In the genomic region with DNA sequence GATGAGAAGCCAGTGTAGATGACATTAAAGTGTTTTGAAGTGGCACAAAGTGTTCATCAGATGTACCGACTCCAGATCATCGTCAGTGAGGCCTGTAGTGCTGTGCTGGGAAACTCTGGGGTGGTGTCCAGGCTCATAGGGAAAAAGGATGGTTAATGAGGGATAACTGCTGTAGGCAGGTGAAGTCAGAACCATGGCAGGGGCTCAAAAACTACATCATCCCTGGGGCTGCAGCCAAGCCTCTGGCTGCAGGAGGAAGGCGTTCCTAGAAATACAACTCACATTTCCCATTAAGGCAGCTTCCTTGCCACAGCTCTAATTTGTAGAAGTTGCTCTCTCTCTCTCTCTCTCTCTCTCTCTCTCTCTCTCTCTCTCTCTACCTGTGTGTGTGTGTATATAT, we compare ENCODE assay signal across 10 mouse cellular contexts. TPM values are rescaled to one million over a fixed set of nuclear protein-coding genes. Genes with fewer than 3 reads are reported as not detected.
A peak's percentile ranks its signal among the peaks of the same experiment; 100 is the strongest.
DNase-seq lines count a peak whose midpoint lies in the region; ATAC-seq and TF ChIP-seq lines count a peak whose summit lies in the region.
"Had no signal": no experiment of that assay in that cellular context is flagged by ENCODE, and none has a peak within 500 bp of the region (broad histone marks: within the 10 kb centered on the region; RNA-seq: fewer than 3 reads in every experiment).

No protein-coding gene starts in this region.

- no peaks in the 10 kb centered on the region for H3K27me3 ChIP-seq in kidney, embryonic 15.5 days
- H3K27me3 ChIP-seq in limb, embryonic 15.5 days: no peaks in the 10 kb centered on the region
- H3K27me3 ChIP-seq in forebrain, embryonic 15.5 days: no peaks in the 10 kb centered on the region
- H3K27me3 ChIP-seq: limb, embryonic 12.5 days had no signal

- DNase-seq in kidney, adult 9 months: peak; percentile 5
- peak; percentile 19 to 53 for DNase-seq in adrenal gland, postnatal 36 days
- peak; percentile 43 for DNase-seq in gastrocnemius, adult 18-20 months (ENCODE audit: low spot score)
- no peak for DNase-seq in left cerebral cortex, adult 2 months (ENCODE audit: extremely low spot score in 1 of 2, low spot score in 2 of 2)

- TF ChIP-seq CTCF in left cerebral cortex, adult 2 months (IDR thresholded peaks at IDR 0.05): no peak

- H3K4me1 ChIP-seq in kidney, embryonic 15.5 days: no peaks in the 10 kb centered on the region
- H3K4me1 ChIP-seq in limb, embryonic 15.5 days: peaks cover 3% of the 10 kb centered on the region; the same call in 1 of the 2 replicates
- H3K4me1 ChIP-seq in forebrain, embryonic 15.5 days: no peaks in the 10 kb centered on the region
- H3K4me1 ChIP-seq: limb, embryonic 12.5 days had no signal

- H3K9ac ChIP-seq in kidney, embryonic 15.5 days: no peak overlapping the region
- H3K9ac ChIP-seq in limb, embryonic 15.5 days: no peak overlapping the region
- no peak overlapping the region for H3K9ac ChIP-seq in forebrain, embryonic 15.5 days (replicated peaks)
- H3K9ac ChIP-seq: limb, embryonic 12.5 days had no signal

- intact Hi-C loops in left cerebral cortex, adult 2 months (cut with DNase I): loop anchor here (5.0 kb wide), 2 partner anchors 106 to 361 kb away; no protein-coding TSS in a partner anchor

- no peaks in the 10 kb centered on the region for H3K36me3 ChIP-seq in kidney, embryonic 15.5 days
- no peaks in the 10 kb centered on the region for H3K36me3 ChIP-seq in limb, embryonic 15.5 days
- no peaks in the 10 kb centered on the region for H3K36me3 ChIP-seq in forebrain, embryonic 15.5 days
- H3K36me3 ChIP-seq: limb, embryonic 12.5 days had no signal

- no peak overlapping the region for H3K27ac ChIP-seq in kidney, embryonic 15.5 days
- no peak overlapping the region for H3K27ac ChIP-seq in limb, embryonic 15.5 days
- H3K27ac ChIP-seq in left cerebral cortex, adult 2 months: no peak overlapping the region
- no peak overlapping the region for H3K27ac ChIP-seq in forebrain, embryonic 15.5 days (replicated peaks)
- H3K27ac ChIP-seq: limb, embryonic 12.5 days had no signal

- H3K4me2 ChIP-seq in kidney, embryonic 15.5 days: no peak overlapping the region
- H3K4me2 ChIP-seq in limb, embryonic 15.5 days: no peak overlapping the region
- no peak overlapping the region for H3K4me2 ChIP-seq in forebrain, embryonic 15.5 days (replicated peaks)
- H3K4me2 ChIP-seq: limb, embryonic 12.5 days had no signal

- no peak for ATAC-seq in kidney, embryonic 15.5 days (replicated peaks; ENCODE audit: low FRiP score)
- peak; percentile 44; the same call in 1 of the 2 replicates for ATAC-seq in limb, embryonic 15.5 days (ENCODE audit: insufficient number of reproducible peaks, low FRiP score, low TSS enrichment, low read depth)
- ATAC-seq in inflammation-experienced regulatory T-cells, adult 6 months: no peak
- no peak for ATAC-seq in forebrain, embryonic 15.5 days (replicated peaks)

- no peaks in the 10 kb centered on the region for H3K9me3 ChIP-seq in kidney, embryonic 15.5 days (replicated peaks)
- H3K9me3 ChIP-seq in limb, embryonic 15.5 days: no peaks in the 10 kb centered on the region
- H3K9me3 ChIP-seq in forebrain, embryonic 15.5 days: no peaks in the 10 kb centered on the region
- H3K9me3 ChIP-seq: limb, embryonic 12.5 days had no signal

- WGBS in kidney, embryonic 15.5 days: 77% methylated on average over 3 of the region's 3 CpGs
- WGBS in limb, embryonic 15.5 days: 47% methylated on average over 3 of the region's 3 CpGs
- WGBS in forebrain, embryonic 15.5 days: 42% methylated on average over 3 of the region's 3 CpGs

- H3K4me3 ChIP-seq in kidney, embryonic 15.5 days (replicated peaks): no peak overlapping the region
- H3K4me3 ChIP-seq in limb, embryonic 15.5 days: no peak overlapping the region
- no peak overlapping the region for H3K4me3 ChIP-seq in left cerebral cortex, adult 2 months
- no peak overlapping the region for H3K4me3 ChIP-seq in forebrain, embryonic 15.5 days
- H3K4me3 ChIP-seq: limb, embryonic 12.5 days; myocyte had no signal

RNA-seq across cellular contexts. Expression of gene Rapgef4, which starts 22.6 kb away (rescaled TPM):
- polyA plus RNA-seq in kidney, embryonic 15.5 days (2015; fragmentation: Nextera tagmentation; extraction: Ambion mirVana): 6.3 and 9.4 TPM in 2 replicates
- total RNA-seq in adrenal gland, postnatal 36 days (2021): 100 to 1,000 TPM; 131 to 359 TPM
- 1 to 10 TPM; 1.2 to 4.2 TPM for total RNA-seq in gastrocnemius, adult 18-20 months (2021)
- polyA plus RNA-seq in limb, embryonic 15.5 days (2015; fragmentation: Nextera tagmentation; extraction: Ambion mirVana): 4.6 and 4.7 TPM in 2 replicates
- 1 to 10 TPM in 2 of 3 experiments, under 1 TPM in 1; 0.87 to 8.7 (median 8.6) TPM for polyA plus RNA-seq in inflammation-experienced regulatory T-cells, adult 6 months (2017; shearing (Covaris generic))
- 100 to 1,000 TPM; 442 to 451 TPM for total RNA-seq in left cerebral cortex, adult 2 months (2021)
- polyA plus RNA-seq in forebrain, embryonic 15.5 days (2015; fragmentation: Nextera tagmentation; extraction: Ambion mirVana): 13.1 and 14.0 TPM in 2 replicates

Comparison
In these comparisons a context has a peak if more than half of its experiments do, and no peak if none do; other contexts are left out.
1. DNase-seq: peak in kidney, adult 9 months (single experiment), adrenal gland, postnatal 36 days (2 of 2) and gastrocnemius, adult 18-20 months (single experiment); none in left cerebral cortex, adult 2 months (0 of 2).